Mouse (Mus musculus): ENCODE data around the gene Ptprj.
A peak's percentile ranks its signal among the peaks of the same experiment; 100 is the strongest.

Ptprj gene

DNA sequence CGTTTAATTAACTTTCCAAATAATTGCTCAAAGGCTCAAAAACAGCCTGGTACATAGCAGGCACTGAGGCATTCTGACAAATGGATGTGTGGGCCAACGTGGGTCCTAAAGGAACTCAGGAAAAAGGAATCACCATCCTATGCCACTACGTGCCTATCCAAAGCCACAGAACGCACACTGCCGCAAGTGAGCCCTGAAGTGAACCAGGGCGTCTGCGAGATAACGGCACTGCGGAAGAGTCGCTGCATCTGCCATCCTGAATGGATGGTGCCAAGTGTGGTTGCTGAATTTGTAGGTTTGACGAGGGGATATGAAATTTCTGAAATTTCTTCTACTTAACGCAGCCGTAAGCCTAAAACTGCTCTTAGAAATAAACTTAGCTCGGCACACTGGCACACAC is 54.6 kb downstream of the Ptprj start:
- no peak for DNase-seq (ENCODE audit: low spot score in 2 of 2)

DNA sequence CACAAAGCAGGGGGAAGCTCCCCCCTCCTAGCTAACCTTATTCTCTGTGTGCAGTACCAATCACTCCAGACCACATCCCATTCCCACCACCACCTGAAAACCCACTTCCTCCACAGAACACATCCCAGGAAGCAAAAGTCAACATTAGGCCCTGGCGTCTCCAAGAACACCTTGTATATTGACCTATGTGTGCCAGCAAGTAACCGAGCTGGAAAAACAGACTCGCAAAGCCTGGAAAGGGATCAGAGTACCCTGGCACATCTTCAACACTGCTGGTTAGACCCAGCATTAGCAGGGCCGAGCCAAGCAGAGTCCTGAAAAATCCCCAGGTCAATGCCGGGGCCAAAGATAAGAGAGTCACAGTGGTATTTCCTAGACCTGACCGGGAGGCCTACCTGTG is 58.0 kb downstream of the Ptprj start:
- no peak for DNase-seq (ENCODE audit: low spot score in 2 of 2)

DNA sequence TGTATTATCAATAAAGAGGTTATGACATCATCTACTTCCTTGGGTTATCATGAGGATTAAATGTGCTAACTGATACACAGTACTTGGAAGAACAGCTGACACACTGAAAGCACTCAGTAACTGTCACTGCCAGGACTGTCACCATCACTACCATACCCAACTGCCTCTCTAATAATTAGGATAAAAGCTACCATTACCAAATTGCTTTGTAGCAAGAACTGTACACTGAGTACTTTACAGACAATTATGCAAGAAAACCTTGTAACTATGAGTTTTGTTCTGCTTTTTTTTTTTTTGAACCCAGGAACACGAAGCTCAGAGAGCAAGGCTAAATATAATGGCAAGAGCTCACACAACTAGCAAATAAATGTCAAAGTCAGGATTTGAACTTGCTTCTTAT is 58.5 kb downstream of the Ptprj start:
- no peak for DNase-seq (ENCODE audit: low spot score in 2 of 2)

DNA sequence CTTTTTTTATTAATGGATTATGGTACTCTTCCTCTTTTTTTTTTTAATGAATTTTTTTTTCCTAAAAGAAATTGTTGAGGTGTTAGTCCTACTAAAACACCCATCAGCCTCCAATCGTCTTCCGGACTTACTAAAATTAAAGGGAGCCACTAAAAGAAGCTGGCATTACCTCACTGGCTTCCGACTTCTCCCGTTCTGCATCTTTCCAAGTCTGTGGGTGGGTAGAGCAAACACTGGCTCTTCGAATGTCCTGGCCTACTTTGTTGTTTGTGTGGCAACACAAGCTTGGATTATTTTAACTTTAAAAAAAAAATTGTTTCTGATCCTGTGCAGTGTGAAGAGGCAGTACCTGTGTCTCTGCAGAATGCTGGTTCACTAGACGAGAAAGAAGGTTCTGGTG is 62.2 kb downstream of the Ptprj start:
- no peak for DNase-seq (ENCODE audit: low spot score in 2 of 2)

DNA sequence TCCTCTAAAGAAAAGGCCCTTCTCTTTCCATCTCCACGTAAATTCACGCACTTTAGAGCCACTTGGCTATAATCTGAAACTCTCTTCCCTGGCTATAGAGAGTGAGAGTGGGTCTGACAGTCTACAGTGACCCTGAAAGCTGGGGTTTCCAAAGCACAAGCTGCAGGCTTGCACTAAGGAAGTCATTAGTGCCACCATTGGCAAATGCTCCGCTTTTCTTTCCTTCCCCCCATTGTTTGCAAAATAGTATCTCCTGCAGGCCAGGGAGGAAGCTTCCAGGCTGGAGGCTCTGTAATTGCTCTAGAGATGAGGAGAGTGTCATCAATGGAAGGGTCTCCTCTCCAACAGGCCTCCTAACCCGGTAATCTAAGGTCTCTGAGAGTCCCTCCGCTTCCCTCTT is 65.5 kb downstream of the Ptprj start:
- no peak for DNase-seq (ENCODE audit: low spot score in 2 of 2)

DNA sequence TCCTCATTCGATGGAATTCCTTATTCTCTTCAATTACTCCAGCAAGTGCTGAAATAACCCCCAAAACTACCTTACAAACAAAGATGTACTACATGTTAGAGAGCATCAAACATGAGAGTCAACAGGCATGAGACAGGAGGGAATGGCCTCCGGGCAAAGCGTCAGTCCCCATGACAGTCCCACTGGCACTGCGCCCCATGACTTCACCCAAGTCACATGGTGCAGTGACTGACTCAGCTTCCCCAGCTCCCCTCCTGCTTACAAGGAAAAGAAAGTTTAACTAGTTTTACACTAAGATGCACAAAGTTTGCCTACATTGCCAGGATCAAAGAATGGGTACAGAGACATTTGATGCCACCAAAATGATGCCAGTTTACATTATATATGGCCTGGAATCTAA is 71.2 kb downstream of the Ptprj start:
- no peak for DNase-seq (ENCODE audit: low spot score in 2 of 2)

DNA sequence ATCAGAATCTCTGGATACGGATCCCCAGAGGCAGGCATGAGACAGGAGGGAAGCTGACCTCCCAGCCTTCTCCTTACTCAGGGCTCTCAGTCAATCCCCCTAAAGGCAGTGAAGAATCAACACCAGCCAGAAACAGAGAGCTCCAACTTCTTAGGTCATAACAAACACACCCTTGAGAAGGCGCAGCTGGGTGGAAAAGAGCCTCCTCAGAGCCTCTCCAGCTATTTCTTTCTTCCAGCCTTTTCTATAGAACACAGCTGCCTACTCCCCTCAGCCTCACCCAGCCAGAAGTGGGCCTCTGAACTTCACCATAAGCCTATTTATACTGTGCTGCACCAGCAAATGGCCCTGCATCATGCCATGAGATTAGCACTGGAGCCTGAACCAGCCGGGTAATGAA is 74.3 kb downstream of the Ptprj start:
- DNase-seq (ENCODE audit: low spot score in 2 of 2) = no peak

DNA sequence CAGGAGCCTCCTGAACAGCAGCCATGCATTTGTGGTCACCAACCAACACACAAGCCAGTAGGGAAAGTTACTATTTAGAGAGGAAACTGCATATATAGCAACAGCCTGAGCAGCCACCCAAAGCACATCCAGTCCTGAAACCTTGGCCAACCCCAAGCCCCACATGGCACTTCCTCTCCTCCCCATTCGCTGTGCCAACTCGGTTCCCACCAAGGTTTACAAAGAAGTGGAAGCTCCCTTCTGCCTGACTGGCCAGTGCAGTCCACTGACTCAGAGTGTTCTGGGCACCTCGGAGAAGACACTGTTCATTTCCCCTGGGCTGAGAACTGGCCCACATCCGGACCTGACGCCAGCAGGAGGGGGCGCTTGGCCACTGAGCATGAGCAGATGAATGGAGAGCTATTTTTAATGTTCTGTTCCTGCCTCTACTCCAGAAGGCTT is 75.7 kb downstream of the Ptprj start:
- DNase-seq (ENCODE audit: low spot score in 2 of 2) = peak; percentile 40 to 52

DNA sequence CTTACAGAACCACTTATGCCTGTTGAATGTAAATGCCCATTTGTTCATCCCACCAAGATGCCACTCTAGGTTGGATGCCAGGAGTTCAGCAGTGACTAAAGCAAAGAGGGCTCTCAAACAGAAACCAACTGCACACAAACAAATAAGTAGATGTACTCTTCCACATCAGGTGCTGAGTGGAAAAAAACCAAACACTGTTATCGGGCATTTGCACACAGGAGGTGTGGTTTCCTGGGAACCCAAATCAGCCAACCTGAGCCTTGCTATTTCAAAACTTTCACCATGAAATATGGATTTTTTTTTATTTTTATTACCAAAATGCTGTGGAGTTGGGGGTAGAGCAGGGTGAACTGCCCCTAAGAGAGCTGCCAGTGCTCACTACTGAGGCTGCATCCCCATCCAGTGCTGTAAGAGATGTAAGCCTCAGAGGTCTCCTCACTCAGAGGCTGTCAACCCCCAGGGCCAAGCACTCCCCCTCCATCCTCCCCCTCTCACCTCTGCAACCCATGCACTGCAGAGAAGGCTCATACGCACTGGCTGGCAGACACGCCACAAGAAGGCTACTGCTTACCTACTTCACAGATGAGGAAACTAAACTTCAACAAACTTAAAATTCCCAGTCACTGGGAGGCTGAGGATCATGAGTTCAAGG is 77.1 kb downstream of the Ptprj start:
- no peak for DNase-seq (ENCODE audit: low spot score in 2 of 2)

DNA sequence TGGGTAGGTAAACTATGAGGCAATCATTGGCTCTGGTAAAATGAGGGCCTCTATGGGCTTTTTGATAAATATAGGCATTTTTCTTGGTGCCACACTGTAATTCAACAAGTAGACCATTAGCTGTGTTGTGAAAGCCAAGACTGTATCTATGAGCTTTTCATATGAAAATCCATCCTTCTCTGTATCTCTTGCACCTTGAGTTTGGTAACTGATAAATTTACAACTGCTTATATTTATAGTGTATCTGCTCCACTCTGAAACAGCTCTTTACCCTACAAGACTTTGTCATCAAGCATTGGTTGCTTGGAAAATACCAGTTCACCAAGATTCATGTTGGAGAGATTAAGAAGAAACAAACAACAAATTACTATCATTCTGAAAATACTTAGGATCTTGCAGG is 77.7 kb downstream of the Ptprj start:
- no peak for DNase-seq (ENCODE audit: low spot score in 2 of 2)

DNA sequence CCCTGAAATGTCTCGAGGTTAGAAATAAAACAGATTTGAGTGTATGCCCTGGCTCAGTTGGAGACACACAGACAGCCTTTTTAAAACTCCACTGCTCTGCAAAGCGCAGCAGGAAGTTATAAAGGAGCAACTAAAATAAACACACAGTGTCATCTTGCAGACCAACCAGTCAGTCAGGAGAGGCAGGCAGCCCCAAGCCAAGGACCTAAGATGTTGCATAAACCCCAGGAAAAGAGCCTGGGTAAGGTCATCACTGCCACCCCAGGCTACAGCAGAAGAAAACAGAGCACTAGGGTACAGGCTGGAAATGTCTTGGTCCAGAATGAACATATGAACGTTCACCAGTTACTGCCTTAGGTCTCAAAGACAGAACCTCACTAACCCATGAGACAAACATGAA is 78.7 kb downstream of the Ptprj start:
- DNase-seq (ENCODE audit: low spot score in 2 of 2) = no peak

DNA sequence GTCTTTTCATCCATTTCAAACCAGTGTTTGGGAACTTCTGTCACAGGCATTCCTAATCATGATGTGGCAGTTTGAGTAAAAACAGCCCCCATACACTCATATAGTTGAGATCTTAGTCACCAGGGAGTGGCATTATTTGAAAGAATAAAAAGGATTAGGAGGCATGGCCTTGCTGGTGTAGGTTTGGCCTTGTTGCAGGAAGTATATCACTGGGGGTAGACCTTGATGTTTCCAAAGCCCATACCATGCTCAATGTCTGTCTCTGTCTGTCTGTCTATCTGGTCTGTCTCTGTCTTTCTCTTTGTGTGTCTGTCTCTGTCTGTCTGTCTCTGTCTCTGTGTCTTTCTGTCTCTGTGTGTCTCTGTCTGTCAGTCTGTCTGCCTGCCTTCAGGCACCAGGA is 79.6 kb downstream of the Ptprj start:
- DNase-seq (ENCODE audit: low spot score in 2 of 2) = no peak

DNA sequence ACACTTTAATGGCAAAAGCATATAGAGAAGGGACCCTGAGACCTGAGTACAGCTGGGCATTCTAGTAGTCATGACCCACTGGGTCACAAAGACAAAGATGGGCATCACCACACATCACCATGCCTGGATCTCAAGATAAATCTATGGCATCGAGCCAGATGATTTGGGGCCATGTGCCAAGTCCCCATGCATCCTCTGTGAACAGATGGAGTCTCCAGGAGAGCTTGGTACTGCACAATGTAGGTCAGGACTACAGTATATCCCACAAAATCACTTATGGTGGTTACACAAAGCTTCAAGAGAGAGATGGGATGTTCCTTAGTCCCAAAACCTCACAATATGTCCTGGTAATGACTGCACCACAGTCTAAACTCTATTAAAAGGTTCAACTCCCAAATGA is 81.4 kb downstream of the Ptprj start:
- DNase-seq (ENCODE audit: low spot score in 2 of 2) = no peak

DNA sequence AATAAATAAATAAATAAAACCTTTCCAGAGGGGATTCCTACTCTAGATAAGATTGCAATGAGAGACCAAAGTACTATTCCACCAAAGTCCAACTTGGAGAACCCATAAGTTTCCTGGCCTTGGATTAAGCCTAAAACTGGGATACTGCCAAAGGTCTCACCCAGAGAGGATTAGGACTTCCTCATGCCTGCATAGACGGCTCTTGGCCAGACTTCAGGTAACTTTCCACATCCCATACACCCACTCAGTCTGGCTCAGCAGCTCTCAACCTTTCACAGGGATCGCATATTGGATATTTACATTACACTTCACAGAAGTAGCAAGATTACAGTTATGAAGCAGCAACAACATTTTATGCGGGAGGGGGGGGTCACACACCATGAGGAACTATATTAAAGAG is 82.9 kb downstream of the Ptprj start:
- DNase-seq (ENCODE audit: low spot score in 2 of 2) = no peak

DNA sequence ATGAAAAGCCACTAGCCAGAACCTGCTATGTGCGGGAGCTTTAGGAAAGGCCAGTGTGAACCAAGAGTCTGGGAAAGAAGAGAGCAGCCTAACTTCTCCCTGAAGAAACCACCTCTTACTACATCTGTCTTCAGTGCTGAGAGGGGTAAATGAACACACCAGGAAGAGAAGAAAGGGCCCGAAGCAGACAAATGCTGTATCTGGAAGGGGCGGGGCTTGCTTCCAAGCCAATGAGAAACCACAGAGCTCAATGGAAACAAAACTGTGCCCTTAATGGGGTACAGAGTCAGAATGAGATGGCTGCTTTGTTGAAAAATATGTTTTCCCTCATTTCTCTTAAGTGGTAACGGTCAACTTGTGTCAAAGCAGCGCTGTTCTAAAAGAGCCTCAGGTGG is 83.8 kb downstream of the Ptprj start:
- no peak for DNase-seq (ENCODE audit: low spot score in 2 of 2)

DNA sequence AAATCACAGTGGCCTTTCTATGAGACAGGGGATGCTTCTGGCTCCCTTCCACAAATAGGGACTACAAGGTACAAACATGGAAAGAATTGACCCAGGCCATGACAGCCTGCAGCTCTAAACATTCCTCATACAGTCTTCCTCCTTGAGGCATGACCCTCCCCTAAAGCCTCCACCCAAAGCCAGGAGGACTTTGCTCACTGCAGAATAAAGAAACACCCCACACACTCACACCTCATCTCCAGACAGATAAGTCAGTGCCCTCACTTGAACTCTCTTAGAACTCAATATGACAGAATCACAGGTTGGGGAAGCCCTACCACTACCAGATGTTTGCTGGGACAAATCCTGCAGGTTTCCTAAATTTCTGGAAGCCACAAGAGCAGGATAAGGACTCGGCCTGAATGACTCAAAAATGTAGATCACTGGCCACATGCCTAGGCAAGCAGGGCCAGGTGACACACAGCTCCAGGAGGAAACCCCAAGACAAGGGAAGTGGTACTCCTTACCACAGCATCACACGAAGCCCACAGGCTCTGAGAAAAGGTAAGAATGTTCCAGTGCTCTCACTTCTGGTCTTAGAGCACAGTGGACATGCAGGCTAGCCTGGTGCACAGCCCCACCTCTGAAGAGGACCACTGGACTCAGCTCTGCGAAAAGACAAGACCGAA is 84.3 kb downstream of the Ptprj start:
- no peak for DNase-seq (ENCODE audit: low spot score in 2 of 2)

DNA sequence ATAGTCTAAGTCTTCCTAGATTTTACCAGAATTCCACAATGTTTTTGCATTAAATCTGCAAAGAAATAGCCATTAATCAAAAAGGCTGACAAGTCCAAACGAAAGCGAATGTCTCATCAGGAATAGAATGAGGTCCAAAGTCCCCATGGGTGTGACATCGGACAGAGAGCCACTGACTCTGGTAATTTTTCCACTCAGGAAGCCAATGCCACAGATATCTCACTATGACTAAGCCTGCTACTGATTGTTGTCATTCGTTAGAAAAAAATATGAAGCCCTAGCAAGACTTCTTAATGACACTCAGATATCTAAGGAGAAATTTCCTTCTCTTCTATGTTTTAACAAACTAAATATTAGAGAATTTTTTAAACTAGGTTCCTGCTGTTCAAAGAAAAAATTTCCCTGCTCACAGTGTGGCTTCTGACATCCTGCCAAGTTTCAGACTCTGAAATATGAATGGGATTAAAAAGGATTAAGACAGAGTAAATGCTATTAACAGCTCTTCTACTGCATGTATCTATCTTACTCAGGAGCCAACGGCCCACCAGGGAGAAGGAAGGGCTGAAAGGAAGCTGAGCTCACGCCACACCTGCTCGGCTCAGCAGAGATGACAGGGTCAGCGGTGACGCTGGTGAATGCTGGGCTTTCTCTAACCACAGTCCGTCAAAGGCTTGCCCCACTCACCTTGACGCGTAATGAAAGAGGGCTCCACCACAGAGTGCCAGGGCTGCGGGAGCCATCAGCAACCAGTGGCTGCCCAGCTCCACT is 90.0 kb downstream of the Ptprj start:
- no peak for DNase-seq (ENCODE audit: low spot score in 2 of 2)

DNA sequence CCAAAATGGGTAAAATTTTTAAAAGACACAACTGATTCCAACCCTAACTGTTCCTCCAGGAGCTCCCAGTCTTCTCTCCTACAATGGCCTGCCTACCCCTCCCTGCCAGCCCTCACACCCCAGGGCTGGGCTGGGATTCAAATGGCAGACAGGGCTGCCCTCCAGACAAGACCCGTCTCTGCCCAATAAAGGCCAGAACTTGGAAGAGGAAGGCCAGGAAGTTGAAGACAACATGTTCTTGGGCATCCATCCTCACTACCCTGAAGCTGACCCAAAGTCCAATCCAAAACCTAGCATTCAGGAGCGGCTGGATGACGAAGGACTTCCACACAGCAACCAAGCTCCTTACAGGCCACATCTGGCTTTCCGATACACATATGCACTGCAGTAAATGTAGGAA is 90.6 kb downstream of the Ptprj start:
- no peak for DNase-seq (ENCODE audit: low spot score in 2 of 2)

DNA sequence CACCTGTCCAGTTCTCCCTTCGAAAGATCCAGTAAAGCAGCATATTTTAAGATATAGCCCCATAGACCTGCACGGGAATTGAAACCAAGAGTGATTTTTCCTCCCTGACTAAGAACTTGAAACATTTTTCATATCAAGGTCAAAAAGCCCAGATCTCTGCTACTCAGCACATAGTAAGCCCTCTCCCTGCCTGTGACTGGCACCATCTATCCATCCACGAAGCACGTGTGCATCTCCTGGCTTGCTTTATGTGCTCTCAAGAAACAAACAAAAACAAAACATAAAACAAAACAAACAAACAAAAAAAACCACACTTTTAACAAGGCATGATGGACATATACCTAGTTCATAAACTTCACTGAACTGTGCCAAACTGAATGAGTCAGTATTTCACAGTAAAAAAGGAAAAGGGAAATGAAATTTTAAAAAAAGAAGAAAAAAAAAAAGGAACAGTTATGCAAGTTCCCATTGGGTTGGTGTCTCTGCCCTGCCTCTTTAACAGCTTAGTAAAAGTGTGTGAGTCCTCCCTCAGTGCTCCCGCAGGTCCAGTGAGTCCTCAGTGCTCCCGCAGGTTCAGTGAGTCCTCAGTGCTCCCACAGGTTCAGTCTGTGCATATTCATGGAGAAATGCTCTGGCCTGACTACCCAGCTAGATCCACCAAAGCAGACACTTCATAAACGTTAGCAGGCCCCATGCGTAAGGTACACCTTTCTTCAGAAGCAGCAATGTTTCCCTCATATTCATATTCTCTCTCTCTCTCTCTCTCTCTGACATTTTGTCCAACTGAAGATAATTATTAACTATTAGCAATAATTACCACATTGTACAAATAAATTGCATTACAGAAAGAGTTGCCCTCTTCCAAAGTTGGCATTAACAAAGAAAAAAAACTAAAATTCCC is 91.5 kb downstream of the Ptprj start:
- no peak for DNase-seq (ENCODE audit: low spot score in 2 of 2)

DNA sequence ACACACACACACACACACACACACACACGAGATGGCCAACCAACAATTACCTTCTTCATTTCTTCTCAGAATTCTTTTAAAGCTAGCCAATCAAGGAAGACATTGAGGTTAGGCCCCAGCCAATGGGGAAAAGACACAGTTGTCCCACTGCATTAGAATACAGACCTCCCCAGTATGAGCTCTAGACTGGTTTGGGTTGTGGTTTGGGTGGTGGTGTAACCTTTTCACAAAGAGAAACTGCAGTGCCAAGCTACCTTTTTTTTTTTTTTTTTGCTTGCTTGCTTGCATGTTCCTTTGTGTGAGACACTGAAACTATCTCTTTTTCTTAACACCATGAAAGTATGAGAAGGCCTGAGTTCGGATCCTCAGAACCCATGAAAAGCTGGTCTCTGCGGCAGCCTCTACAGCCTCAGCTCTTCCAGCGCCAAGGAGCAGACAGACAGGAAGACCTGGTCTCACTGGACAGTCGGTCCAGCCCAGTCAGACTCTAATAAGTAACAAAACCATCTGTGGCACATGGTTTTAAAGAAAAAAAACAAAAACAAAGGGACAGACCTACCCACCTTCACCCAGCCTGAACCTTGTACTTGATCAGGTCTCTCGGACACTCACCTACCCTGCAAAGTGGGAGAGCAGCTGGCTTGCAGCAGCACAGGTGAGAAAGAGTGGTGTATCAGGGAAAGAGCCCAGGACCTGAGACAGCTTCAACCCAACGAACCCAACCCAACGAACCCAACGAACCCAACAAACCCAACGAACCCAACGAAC is 92.8 kb downstream of the Ptprj start:
- no peak for DNase-seq (ENCODE audit: low spot score in 2 of 2)

DNA sequence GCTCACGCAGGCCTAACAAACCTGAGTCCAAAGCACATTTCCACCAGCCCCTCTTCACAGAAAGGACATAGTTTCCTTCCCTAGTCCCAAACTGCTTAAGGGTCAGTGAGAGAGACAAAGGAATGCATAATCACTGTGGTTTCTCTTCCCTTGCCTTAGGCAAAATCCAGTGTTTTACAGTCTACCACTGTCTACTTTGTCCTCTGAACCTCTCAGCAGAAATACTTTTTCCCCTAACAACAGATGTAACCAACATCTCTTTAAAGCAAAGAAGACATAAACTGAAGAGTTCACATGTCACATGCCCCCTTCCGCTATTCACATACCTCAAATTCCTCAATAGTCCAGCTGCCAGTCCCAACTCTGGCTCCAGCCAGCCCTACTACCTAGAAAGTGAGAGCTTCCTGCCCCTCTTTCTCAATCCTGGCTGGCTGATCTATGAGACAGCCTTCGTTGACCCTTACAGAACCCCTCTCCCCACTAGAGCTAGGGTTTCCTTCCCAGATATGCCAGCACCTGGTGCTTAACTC is 94.2 kb downstream of the Ptprj start:
- no peak for DNase-seq (ENCODE audit: low spot score in 2 of 2)

Data from frontal cortex, postnatal 25 days (tissue).